Mouse (Mus musculus) heart, adult 9 months (tissue): ENCODE data around the gene Ubash3b.

Experiments used
- DNase-seq, 2 experiments: peaks; one replicate each; pipeline ENCODE4 v3.0.0; 2022; ENCODE audit warnings: low spot score in 2 of 2

The Ubash3b gene

GRCm38 (mm10) chr9:41168206-41168605 is 6.7 kb upstream of the Ubash3b start:
- DNase-seq, result no peak

DNA sequence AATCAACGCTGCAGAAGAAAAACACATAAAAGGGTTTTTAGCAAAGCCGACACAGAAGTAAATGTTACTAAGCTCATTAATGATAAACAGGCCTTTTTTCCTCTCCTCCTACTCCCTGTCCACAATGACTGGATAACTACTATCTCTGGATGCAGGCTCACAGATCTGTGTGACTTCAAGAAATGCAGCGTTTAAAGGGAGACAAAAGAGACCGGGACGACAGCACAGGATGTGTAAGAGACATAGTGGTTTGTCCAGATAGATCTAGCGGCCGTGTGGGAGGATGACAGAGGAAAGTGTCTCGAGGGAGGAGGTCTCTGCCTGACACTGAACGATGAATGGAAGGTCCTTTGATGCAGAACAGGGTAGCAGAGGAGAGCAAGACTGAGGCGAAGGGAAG is 5.4 kb upstream of the Ubash3b start:
- no peak for DNase-seq

- DNase-seq, result no peak
Observed at GRCm38 (mm10) chr9:41162363-41162762, 866 bp upstream of the Ubash3b start.

DNA sequence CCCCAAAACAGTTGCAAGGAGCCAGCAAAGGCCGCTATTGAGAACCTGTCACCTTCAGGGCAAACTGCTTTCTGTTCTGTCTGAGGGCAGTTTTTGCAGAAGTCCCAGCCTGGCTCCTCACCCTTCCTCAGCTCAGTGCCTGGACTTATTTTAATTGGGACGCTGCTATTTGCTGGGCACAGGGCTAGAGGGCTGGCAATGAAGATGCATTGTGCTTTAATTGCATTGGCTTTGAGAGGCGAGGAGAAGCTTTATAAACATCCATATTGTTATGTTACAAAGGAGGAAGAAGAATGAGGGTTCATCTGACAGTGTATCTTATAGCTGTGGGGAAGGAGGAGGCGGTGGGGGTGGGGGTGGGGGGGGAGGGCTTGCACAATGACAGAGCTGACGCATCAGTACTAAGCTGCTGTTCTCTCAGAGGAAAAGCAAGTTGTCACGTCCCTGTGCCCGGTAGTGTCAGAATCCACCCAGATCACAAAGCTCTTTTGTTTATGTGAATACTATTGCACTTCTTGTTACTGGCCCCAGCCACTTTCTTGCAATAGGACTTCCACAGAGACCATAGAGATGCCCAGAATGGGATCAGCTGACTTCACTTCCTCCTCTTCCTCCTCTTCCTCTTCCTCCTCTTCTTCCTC is 841 bp downstream of the Ubash3b start:
- DNase-seq, result no peak

DNA sequence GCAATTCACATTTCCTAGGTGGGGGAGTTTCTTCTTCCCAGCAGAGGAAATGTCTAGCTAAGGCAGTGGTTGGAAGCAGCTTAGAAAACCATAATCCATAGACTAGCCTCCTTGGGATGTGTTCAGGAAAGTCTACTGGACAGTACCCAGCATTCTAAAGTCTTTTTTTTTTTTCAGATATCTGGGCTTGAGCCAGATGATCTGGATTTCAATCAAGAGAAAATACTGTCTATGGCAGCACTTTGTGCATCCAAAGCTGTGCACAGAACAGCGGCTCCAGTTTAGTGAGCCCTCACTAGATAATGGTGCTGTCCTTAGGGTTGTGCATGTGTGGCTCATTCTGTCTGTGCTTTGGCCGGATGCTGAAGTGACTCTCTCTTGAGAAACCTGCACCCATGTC is 2.3 kb downstream of the Ubash3b start:
- no peak for DNase-seq

DNA sequence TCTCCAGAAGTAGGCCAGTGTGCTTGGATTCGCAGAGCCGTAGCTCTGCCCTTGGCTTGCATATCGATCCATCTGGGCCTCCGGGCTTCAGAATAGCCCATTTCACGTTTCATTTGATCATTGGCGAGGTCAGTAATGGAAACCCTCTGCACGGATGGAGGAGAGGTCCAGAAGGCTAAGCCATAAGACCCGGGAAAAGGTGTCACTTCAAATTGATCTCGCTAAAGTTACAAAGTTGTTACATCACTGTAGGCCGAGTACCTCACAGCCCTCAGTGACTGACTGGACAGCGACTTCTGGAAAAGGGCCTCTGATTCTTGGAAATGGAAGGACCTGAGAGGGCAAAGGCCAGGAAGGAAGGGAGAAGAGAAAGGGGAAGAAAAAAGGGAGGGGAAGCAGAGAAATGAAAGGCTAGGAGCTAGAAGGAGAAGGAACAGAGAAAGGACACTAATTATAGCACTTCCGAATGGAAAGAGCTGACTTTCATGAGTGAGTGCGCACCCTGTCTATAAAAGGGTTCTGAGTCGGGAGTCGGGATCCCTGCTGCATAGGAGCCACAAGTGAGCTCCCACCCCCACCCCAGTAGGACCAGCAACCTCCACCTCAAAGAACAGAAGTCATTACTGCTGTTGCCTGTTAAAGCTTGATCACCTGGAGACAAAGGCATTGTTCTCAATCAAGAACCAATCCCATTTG is 3.5 kb downstream of the Ubash3b start:
- no peak for DNase-seq

DNA sequence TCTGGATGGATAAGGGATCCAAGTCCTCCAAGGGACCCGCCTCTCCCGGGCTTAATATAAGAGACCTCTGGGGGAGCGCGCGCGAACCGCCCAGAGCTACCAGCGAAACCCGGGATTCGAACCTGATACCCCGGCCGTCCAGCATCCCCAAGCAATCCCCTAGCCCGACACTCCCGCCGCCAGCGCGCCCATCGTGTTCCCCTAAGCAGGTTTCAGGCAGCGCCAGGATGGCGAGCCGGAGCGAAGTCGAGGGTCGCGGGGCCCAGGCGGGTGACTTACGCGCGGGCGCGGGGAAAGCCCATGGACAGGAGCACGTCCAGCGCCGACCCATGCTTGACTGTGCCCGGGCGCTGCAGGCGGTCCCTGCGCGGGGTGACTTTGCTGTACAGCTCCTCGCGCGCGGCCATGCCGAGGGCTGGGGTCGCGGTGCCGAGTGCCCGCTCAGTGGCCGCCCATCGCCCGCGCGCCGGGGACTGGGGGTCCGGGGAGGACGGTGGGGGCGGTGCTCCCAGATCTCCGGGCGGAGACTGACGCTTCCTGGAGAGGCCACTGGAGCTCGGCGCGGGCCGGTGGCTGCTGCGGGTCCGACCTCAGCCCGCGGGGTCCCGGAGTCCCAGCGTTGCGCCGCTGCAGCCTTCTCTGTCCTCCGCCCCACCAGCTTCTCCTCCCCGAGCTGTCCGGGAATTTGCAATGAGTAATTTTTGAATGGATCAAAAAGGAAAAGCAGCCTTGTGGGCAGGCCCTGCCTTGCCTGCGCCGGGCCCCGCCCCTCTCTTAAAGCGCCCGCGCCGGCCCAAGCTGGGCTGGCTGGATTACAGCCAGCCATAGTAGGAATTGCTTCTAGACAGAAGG is 4.3 kb downstream of the Ubash3b start:
- peak; percentile 80 to 82 for DNase-seq

GRCm38 (mm10) chr9:41156720-41157019 is 4.8 kb downstream of the Ubash3b start:
- DNase-seq, result peak in 1 of 2 experiments; percentile 27

GRCm38 (mm10) chr9:41156006-41156719 is 5.3 kb downstream of the Ubash3b start:
- DNase-seq, result no peak

GRCm38 (mm10) chr9:41153979-41154378 is 7.5 kb downstream of the Ubash3b start:
- no peak for DNase-seq

DNA sequence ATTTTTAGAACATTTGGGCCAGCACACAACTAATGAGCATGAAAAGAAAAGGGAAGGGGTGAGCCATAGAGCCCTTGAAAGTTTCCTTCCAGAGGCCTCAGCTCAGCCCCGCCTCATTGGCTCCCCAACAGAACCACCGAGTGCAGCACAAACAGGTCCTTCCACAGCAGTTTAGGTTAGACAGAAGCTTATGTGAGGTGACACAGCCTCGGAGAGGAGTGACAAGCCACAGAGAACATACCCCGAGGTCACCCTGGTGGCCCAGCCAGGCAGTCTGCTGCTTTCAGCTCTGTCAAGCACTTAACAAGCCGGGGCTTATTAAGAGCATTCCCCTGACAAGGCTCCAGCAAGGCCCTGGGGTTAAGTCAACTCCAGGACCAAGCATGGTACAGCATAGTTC is 8.4 kb downstream of the Ubash3b start:
- peak in 1 of 2 experiments; percentile 45 for DNase-seq

GRCm38 (mm10) chr9:41151491-41151890 is 10.0 kb downstream of the Ubash3b start:
- DNase-seq, result no peak

GRCm38 (mm10) chr9:41149896-41150295 is 11.6 kb downstream of the Ubash3b start:
- DNase-seq, result no peak

- no peak for DNase-seq
Observed at GRCm38 (mm10) chr9:41149079-41149676, 12.3 kb downstream of the Ubash3b start.

- DNase-seq, result no peak
Observed at GRCm38 (mm10) chr9:41148600-41148999, 12.9 kb downstream of the Ubash3b start.

- no peak for DNase-seq
Observed at GRCm38 (mm10) chr9:41147203-41147842, 14.2 kb downstream of the Ubash3b start.

DNA sequence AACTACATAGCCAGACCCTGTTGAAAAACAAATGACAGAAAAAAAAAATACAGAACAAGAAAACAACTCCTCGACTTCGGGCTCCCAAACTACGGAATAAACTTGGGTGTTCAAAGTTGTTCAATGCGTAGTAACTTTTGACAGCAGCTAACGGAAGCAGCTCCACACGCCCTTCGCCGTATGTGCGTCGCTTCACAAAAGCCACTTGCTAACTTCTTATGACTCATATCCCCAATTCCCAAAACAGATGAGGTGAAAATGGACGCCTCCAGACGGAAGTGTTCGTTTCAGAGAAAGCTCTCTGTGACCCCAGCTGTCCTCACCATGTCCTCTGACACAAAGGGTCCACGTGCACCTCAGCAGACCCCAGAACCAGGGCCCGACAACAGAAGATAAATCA is 17.7 kb downstream of the Ubash3b start:
- no peak for DNase-seq

DNA sequence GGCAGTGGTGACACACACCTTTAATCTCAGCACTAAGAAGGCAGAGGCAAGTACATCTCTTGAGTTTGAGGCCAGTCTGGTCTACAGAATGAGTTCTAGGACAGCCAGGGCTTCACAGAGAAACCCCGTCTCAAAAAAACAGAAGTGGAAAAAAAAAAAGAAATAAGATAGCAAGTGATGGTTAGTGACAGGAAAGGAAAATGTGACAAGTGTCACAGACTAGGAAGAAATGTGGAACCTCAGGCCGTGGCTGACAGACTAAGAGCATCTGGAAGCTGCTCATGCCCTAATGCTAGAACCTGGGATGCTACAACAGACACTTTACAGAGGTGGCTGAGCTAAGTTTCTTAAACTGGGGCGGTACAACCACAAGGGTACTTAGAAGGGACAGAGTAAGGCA is 18.4 kb downstream of the Ubash3b start:
- DNase-seq, result no peak

DNA sequence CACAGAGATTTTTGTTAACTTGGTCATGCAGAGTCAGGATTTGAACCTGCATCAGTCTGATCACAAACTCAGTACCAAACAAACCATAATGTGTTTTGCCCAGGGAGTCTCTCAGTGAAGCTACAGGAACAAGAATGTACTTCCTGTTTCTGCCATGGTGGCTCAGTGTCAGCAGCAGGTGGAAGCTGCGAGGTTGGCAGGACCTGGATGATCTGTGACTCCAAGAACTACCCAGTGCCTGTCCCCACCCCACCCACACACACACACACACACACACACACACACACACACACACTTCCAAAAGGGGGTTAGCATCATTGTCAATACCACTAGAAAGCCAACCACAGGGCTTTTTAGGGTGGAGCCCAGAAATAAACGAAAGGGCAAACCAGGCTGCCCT is 20.5 kb downstream of the Ubash3b start:
- no peak for DNase-seq

DNA sequence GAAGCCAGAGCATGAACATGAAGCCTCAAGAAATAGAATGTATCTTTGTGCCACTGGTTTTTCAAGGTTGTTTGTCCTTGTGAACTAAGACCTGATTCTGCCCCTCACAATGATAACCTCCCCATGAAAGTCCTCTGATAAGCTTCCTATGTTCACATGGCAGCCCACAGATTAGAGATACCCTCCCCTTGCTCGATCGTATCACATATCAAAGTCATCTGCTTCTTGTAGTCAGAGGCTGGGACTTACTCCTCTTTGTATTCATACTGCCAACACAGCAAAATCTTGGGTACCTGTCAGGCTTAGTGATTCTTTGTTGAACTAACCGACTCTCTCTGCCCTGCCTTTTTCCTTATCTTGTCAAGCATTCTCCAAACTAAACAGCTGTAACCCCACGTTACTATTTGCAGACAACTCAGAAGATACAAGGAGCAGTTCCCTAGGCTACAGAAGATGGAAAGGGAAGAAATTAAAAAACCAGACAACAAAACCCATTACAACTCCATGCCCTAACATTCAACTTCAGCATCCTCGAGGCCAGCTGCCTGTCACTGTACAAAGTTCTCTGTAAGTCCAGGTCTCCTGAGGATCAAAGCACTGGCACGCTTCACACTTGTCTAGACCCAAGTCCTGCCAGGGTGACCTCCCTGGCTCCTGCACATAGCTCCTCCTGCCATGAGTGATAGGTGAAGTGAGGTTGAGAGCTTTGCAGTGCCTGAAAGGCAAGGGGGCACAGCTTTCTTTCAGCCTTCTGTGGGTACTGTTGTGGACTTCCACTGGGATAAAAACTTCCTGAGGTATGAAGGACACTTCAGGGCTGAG is 22.3 kb downstream of the Ubash3b start:
- no peak for DNase-seq
